Mouse (Mus musculus): ENCODE data around the gene Espn. TPM values are rescaled to one million over a fixed set of nuclear protein-coding genes. Genes with fewer than 3 reads are reported as not detected.

Espn gene
- total RNA-seq, 2 experiments from 2014 or later, result 1.2 to 1.3 TPM

DNA sequence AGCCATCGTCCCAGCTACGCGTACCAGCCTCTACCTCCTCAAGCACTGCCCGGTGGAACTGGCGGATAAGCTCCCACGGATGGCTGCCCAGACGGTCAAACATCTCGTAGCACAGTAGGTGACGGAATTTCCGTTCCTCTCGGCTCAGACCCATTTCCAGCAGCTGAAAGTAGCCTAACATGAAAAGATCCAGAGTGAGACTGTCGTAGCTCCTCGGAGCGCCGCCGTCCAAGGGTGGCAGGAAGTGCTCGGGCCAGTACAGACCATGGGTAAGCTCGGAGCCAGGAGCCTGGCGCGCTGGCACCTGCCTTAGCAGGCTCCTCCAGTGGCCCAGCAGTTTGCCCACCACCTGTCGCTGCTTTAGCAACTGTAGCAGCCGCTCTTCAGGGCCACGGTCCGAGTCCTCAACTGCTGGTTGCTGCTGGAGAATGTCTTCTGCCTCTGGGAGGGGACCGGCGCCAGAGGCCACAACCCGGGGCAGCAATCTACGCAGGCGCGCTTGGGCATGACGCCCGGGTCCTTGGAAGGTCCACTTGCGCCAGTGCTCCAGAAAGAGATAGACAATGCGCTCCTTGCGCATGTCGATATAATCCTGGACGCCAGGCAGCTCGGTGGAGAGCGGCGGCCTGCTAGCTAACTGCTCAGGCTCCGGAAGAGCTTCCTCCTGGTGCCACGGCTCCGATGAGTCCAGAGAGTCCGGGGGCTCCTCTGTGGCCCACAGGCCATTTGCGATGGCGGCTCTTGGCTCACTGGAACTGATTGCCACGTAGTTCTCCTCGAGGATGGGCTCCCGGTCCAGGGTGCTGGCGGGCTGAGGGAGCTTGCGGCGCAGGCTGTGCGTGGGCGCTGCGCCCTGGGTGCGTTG is 26.8 kb downstream of the Espn start:
- DNase-seq, result peak; percentile 82

DNA sequence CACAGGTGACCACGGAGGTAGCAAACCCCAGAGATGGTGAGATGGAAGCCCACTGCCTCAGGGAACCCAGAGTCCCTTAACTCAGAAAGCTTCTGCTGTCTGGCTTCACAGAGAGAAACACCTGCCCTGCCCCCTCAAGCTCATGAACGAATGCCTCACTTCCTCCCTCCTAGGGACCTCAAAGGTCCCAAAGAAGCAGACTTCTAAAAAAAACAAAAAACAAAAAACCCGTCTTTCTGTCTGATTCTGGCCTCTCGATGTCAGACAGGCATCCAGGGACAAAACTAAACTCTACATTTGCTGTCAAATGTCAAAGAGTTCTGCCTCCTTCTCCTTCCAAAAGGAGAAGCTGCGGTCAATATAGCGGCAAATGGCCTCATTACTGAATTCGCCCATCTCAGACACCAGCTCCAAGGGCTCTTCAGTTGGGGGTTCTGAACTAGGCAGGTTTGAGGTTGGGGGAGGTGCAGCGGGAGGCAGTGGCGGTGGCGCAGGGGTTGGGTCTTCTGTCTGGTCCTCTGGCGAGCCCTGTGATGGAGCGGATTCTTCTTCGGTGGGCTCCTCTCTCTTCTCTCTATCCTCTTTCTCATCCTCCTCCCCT is 27.7 kb downstream of the Espn start:
- no peak for DNase-seq

DNA sequence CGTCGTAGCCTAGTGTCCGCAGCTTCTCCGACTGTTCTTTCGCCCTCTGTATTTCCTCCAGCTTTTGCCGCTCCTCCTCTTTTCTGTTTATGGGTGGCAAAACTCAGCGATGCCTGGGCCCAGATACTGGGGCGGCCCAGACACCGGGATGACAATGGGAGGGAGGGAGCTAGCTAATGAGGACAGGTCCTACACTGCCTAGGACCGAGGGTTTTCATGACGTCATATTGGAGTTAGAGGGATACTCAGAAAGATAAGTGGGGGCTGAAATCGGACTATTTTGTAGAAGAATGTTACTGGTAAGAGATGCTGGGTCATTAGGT is 31.0 kb downstream of the Espn start:
- DNase-seq, result no peak

DNA sequence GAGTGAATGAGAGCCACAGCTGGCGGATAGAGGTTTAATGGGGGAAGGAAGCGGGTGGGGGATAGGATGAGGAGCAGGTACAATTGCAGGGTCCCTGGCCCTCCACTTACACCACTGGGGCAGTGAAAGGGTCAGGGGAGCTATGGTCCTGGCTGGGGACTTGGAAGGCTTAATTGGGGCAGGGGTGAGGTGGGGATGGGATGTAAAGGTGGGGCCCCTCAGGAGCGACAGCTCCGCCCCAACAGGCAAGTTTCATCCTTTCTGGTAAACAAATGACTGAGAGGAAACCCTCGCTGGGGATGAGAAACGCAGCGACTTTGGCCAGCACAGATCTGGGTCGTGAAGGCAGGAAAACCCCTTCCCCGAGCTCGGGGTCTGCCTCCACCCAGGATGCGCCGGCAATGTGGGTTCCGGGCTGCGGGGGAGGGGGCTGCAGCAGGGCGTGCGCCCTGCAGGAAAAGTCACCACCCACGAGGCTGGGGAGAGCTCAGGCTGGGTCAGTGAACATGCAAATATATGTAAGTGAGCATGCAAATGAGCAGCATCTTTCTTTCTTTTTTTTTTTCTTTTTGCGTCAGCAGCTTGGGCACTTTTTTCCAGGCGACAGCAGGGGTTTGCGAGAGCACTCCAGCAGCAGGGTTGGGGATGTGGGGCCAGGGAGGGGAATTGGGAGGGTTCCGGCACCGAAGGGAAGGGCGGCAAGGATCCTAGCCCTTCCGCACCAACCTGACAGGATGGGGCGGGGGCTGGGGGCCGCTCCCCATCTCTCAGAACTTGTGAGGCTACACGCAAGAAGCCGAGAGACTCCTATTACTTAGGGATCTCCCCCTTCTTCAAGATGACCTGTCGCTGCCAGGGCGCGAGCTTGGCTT is 31.6 kb downstream of the Espn start:
- no peak for DNase-seq

DNA sequence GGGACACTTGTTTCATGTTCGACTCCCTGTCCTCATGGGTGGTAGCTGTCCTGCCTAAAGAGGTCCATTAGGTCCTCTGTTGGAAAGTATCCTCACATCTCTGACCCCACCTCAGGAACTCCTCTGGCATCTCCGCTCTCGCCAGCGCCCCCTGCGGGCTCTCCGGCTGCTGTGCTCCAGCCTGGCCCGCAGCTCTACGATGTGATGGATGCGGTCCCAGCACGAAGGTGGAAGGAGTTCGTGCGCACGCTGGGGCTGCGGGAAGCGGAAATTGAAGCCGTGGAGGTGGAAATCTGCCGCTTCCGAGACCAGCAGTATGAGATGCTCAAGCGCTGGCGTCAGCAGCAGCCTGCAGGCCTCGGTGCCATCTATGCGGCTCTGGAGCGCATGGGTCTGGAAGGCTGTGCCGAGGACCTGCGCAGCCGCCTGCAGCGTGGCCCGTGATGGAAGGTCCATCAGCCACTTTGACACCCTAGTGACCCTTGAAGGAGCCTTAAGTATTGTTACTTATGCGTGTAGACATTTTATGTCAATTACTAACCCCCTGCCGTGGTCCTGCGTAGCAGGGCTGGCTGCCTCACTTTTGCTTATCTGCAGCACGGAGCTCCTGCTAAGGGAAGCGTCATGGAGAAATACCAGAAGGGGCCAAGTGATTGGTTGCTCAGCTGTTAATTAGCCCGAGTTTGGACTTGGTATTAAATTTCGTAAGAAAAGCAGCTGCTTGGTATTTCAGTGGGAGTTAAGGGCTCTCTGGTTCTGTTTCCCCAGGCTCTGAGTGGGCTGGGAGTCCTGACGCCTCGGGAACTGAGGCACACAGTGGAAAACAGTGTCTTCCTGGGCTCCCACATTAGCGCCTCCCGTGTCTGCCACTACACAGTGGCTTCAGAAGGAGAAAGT is 32.5 kb downstream of the Espn start:
- peak; percentile 67 for DNase-seq

DNA sequence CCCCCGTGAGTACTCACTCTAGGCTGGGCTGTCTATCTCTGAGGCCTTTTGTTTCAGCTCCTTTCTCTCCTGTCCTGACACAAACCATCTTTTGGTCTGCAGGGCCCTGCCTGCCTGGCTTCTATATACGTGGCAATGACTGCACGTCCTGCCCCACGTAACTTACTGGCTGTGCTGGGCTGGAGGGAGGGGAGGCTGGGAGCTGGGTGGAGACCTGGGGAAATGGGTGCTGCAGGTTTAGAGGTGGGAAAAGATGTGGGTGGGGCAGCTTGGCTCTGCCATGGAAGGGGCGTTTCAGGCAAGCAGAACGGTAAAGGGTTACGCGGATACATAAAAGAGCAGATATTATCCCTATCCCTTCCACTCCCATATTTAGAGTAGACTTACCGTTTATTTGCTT is 34.6 kb downstream of the Espn start:
- no peak for DNase-seq

DNA sequence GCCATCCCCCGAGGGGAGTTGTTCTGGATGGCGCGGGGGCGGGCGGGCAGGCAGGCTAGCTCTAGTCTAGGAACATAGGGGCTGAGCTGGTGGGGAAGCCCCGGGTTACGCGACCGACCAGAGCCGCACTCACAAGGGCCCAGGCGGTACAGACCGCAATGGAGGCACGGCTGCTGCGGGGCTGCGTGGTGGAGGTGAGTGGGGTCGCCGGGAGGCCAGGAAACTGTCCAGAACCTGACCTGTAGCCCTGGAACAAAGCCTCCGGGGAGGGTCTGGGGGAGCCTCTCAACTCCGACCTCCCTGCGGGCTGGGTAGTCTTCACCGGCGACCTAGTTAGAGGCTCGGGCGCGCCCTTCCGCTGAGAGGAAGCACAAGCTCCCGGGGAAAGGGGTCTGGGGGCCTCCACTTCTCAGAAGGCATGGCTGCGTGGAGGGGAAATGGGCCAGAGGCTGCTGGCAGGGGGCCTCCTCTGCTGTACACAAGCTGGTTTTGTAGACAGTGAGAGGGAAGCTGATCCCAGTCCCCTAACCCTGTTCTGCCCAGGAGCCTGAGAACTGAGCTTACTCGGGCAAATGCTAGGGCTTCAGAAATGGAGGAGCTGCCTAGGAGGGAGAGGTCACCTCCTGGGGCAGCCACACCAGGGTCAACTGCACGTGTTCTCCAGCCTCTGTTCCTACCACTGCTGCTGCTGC is 36.1 kb downstream of the Espn start, which contains the start of gene Tnfrsf25:
Gene Tnfrsf25 (plus strand): TSS at position 14 of the 692 bp plus-strand sequence.
- no peak for DNase-seq

DNA sequence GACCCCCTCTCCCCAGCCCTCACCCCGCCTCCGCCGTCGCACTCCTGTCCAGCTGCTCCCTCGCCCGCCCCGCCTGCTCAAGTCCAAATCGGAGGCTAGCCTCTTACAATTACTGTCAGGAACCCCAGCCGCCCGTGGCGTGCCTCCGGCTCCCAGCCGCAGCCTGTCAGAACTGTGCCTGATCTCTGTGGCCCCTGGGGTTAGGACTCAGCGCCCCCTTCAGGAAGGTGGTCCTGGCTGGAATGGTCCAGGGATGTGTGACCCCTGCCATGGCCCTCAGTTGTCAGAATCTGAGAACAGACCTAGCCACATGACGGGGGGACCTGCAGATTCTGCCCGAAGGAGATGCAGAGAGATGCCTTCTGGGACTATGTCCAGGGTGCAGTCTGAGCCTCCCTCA is 38.1 kb downstream of the Espn start:
- DNase-seq, result no peak

DNA sequence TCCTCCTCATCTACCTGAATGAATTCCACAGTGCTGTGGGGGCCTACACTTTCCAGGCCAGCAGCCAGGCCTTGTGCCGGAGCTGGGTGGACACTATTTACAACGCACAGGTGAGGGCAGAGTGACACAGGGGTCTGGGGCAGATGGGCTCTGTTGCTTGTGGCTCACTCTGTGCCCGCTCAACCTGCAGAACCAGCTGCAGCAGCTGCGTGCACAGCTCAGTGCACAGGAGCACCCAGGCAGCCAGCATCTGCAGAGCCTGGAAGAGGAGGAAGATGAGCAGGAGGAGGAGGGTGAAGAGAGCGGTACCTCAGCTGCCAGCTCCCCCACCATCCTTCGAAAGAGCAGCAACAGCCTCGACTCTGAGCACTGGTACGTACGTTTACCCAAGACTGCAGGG is 39.8 kb downstream of the Espn start:
- no peak for DNase-seq

DNA sequence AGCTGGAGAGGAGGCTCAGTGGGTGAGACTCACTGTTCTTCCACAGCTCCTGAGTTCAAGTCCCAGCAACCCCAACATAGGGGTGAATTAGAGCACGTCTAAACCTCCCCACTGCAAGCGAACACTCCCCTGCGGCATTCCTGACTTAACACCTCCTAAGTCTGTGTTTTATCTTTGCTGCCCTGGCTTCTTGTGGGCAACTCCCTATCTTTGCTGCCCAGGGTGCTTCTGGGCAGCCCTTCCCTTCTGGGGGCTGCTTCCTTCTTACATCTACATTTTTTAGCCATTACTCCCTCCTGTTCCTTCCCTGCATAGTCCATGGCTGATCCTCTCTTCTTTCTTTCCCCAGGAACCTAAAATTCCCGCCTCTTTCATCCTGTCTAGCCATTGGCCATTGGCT is 41.5 kb downstream of the Espn start:
- DNase-seq, result no peak

DNA sequence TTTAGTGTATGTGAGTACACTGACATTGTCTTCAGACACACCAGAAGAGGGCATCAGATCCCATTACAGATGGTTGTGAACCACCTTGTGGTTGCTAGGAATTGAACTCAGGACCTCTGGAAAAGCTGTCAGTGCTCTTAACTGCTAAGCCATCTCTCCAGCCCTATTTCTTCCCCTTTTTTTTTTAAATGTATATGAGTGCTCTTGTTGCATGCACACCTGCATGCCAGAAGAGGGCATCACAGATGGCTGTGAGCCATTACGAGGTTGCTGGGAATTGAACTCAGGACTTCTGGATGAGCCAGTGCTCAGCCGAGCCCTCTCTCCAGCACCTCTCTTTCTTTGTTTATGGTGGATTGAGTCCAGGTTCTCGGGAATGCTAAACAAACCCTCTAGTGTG is 42.7 kb downstream of the Espn start:
- no peak for DNase-seq

DNA sequence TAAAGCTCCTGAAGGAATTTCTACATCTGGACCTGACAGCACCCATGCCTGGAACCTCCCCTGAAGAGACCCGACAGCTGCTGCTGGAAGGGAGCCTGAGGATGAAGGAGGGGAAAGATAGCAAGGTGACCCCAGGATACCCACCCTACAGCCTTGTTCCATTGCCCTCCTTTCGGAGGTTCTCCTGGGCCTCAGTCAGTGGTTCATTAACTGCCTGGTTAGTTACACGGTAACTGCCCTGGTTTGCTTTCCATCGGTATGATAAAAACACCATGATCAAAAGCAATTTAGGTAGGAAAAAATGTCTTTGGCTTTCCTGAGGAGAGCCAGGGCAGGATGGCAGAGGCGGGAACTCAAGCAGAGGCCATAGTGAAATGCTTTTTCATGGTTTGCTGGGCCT is 43.5 kb downstream of the Espn start:
- DNase-seq, result no peak

DNA sequence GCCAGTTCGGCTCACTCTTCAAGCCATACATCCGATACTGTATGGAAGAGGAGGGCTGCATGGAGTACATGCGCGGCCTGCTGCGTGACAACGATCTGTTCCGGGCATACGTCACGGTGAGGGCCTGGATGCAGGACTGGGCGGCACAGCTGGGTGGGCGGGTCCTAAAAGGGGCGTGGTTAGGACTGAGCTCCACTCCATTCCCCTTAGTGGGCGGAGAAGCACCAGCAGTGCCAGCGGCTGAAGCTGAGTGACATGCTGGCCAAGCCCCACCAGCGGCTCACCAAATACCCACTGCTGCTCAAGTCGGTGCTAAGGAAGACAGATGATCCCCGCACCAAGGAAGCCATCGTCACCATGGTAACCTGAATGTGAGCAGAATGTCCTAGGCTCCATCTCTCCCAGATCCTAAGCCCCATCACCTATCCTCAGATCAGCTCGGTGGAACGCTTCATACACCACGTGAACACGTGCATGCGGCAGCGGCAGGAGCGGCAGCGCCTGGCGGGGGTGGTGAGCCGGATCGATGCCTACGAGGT is 44.1 kb downstream of the Espn start:
- DNase-seq, result peak; percentile 87

DNA sequence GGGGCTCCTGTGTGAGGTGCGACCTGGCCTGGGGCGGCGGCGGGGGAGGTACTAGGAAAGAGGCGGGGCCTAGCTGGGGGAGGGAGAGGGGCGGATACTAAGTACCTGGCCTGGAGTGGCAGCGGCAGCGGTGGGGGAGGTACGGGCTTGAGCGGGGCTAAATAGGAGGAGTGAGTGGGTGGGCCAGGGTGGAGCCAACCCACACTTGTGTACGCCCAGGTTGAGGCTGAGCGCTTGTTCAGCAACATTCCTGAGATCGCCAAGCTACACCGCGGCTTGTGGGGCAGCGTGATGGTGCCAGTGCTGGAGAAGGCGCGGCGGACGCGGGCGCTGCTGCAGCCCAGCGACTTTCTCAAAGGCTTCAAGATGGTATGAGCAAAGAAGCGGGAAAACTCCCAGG is 44.7 kb downstream of the Espn start:
- no peak for DNase-seq

DNA sequence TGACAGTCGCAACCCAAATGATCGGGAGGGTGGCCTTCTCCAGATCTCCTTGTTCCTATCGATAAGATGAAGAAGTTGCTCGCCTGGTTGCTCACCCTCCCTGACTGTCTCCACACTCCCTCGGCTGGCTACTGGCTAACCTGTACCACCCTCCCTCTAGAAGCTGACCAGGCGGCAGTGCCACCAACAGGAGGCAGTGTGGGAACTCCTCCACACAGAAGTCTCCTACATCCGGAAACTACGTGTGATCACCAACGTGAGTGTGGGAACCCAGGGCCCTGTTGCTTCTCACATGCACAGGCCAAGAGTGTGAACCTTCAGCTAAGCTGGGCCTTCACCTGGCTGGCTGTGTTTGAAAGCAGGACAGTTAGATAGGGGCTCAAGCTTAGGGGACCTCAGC is 45.4 kb downstream of the Espn start:
- DNase-seq, result no peak

DNA sequence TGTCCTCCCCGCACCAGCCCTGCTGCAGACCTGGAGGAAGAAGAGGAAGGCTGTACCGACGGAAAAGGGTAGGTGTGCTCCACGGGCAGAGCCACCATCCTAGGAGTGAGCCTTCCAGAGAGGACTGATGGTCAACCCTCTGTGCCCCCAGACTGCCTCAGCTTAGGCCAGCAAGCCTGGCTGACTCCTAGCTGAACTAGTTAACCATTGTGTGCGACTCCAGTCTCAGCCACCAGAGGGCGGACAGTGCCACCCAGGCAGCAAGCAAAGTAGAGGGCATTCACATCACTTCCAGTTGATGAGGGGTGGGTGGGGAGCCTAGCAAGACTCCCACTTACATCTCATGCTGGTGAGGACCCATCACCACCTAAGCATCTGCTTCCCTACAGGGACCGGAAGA is 49.1 kb downstream of the Espn start:
- peak; percentile 84 for DNase-seq

DNA sequence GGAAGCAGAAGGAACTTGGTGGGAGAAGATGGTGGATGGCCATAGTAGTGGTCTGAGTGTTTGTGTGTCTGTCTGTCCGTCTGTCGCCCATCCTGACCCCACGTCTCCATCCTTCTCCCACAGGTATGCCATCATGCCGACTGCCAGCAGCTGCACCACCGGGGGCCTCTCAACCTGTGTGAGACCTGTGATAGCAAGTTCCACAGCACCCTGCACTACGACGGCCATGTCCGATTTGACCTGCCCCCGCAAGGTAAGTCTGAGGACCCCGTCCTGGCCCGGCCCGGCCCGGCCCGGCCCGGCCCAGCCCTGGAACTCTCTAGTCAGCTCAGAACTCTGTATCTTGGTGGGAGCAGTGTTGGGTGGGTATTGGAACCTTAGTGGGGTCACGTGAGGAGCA is 50.2 kb downstream of the Espn start:
- no peak for DNase-seq

DNA sequence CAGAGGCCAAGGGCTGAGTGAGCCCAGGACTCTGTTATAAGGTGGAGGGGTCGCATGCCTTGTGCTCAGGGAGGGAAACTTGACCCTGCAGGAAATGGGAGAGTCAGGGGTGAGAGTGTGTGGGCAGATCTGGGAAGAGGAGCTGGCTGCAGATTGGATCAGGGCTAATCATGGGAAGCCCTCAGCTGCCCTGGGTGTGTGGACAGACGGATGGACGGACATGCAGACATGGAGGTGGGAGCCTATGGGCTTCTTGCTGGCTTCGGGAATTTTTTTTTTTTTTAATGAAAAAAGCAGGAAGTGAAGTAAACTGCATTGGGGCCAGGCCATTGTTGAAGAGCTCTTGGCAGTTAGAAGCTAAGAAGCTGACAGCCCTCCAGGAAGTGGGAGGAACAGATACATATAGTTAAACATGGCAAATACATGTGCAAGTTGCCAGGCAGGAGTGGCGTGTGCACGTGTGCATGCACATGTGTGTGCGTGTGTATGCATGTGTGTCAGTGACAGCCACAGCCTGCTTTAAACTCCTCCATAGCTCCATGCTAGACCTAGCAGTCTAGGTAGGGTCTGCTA is 51.0 kb downstream of the Espn start:
- no peak for DNase-seq

DNA sequence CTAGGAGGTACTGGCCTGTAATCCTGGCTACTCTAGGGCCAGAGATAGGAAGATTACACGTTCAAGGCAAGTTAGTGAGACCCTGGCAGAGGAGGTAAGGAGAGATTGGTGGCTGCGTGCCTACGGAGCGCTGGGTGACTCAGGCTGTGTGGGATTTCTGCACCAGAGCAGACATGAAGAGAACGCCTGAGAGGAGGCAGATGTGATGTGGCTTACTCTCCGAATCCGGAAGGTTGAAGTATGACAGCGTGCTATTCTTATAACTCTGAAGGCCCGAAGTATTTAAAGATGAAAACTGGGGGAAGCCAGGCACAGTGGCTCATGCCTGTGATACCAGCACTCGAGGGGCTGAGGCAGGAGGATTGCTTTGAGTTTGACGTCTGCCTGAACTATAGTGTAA is 51.6 kb downstream of the Espn start:
- DNase-seq, result no peak

DNA sequence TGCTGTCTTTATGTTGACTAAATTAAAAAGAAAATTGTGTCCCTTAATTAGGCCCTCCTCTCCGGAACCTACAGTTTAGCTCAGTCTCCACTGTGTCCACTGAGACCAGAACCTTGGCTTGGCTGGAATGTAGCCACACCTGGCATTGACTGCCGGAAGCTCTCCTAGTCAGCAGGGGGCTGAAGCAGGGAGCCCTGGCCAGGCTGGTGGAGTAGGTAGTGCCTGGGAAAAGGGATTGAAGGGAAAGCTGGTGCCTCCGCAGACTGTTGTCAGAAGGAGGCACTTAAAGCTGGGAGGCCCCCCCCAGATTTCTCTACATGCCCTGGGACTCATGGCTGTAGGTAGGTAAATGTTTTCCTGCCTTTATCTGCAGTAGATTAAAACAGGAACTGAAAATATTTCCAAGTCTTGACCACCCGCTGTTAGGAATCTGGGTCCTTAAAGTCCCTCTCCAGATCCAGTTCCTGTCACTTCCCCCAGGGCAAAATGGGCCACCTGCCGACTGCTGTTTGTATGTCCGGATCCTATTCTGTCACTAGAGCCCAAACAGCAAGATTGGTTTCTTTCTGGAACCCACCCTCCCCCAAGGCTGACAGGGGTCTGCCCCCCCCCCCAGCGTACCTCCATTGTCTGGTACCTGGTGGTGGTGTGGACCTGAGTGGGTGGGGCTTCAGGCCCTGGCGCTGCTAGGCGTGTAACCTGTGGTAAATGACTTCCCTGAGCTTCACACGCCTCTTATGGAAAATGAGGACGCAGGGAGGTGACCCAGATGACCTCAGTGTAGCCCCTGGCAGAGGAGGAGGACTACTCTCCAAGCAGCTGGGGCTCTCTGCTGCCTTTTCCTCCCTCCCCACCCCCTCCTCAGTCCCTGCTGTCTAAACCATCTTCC is 54.0 kb downstream of the Espn start:
- DNase-seq, result no peak
